ENCODE assay signal across 26 mouse cellular contexts in genomic region chr4:100070101-100070500, GRCm38 (mm10).
"Had no signal": no experiment of that assay in that cellular context is flagged by ENCODE, and none has a peak within 500 bp of the region (broad histone marks: within the 10 kb centered on the region; RNA-seq: fewer than 3 reads in every experiment).

No protein-coding gene starts in this region.

- H3K27me3 ChIP-seq: heart, embryonic 15.5 days; hindbrain, embryonic 13.5 days; hindbrain, embryonic 15.5 days; kidney, embryonic 15.5 days; limb, embryonic 15.5 days; liver, embryonic 13.5 days; liver, embryonic 15.5 days had no signal

- H3K9ac ChIP-seq: heart, embryonic 13.5 days; heart, embryonic 15.5 days; hindbrain, embryonic 13.5 days; hindbrain, embryonic 15.5 days; kidney, embryonic 15.5 days; limb, embryonic 13.5 days; limb, embryonic 15.5 days; liver, embryonic 13.5 days; liver, embryonic 15.5 days had no signal

- H3K36me3 ChIP-seq: heart, embryonic 13.5 days; heart, embryonic 15.5 days; hindbrain, embryonic 13.5 days; hindbrain, embryonic 15.5 days; kidney, embryonic 15.5 days; limb, embryonic 13.5 days; limb, embryonic 15.5 days; liver, embryonic 13.5 days; liver, embryonic 15.5 days had no signal

- DNase-seq: gastrocnemius, postnatal 14 days; gastrocnemius, postnatal 36 days; heart, adult 18-20 months; heart, postnatal 4 days; kidney, adult 11 months; kidney, adult 2 months; kidney, adult 9 months; kidney, postnatal 14 days; kidney, postnatal 36 days; layer of hippocampus, adult 9-11 months; layer of hippocampus, postnatal 36 days; left cerebral cortex, postnatal 4 days; liver, embryonic 13.5 days had no signal

- H3K27ac ChIP-seq: heart, embryonic 13.5 days; heart, embryonic 15.5 days; hindbrain, embryonic 13.5 days; hindbrain, embryonic 15.5 days; hindbrain, postnatal 0 days; kidney, embryonic 15.5 days; kidney, postnatal 0 days; limb, embryonic 13.5 days; limb, embryonic 15.5 days; liver, embryonic 13.5 days; liver, embryonic 15.5 days had no signal

- H3K4me1 ChIP-seq: heart, embryonic 13.5 days; heart, embryonic 15.5 days; hindbrain, embryonic 13.5 days; hindbrain, embryonic 15.5 days; kidney, embryonic 15.5 days; liver, embryonic 13.5 days; liver, embryonic 15.5 days had no signal

- H3K9me3 ChIP-seq: heart, embryonic 13.5 days; heart, embryonic 15.5 days; hindbrain, embryonic 13.5 days; hindbrain, embryonic 15.5 days; kidney, embryonic 15.5 days; limb, embryonic 13.5 days; limb, embryonic 15.5 days; liver, embryonic 13.5 days; liver, embryonic 15.5 days had no signal

- H3K4me3 ChIP-seq: heart, embryonic 13.5 days; heart, embryonic 15.5 days; hindbrain, embryonic 13.5 days; hindbrain, embryonic 15.5 days; kidney, embryonic 15.5 days; limb, embryonic 13.5 days; limb, embryonic 15.5 days; liver, embryonic 13.5 days; liver, embryonic 15.5 days had no signal

- H3K4me2 ChIP-seq: heart, embryonic 11.5 days; heart, embryonic 13.5 days; heart, embryonic 15.5 days; hindbrain, embryonic 13.5 days; hindbrain, embryonic 15.5 days; kidney, embryonic 15.5 days; limb, embryonic 13.5 days; limb, embryonic 15.5 days; liver, embryonic 11.5 days; liver, embryonic 13.5 days; liver, embryonic 15.5 days had no signal

- ATAC-seq: hindbrain, postnatal 0 days; intestine, embryonic 16.5 days had no signal
